Mouse (Mus musculus) forebrain, embryonic 14.5 days (tissue): Measurements from ENCODE around the gene Prss32. TPM values are rescaled to one million over a fixed set of nuclear protein-coding genes. Genes with fewer than 3 reads are reported as not detected.
"Not testable (repeated sequence)": the region's sequence is repeated elsewhere in the genome, so short reads cannot be mapped to it uniquely, and the experiment has no call there.

ENCODE experiments used
- ATAC-seq: fragments of 200-750 bp; cut with Nextera tagmentation; 2 replicates; pipeline ENCODE4 v1.8.0; 2017; ENCODE audit warnings: mild to moderate bottlenecking, moderate library complexity
- DNase-seq: peaks from one replicate; pipeline ENCODE4 v3.0.0-alpha.2; 2015; ENCODE audit warnings: low spot score
- H3K27ac ChIP-seq: fragments of 300-500 bp; sonication (generic); 2 replicates; pipeline ENCODE4 v1.5.1; 2014; ENCODE audit warnings: low read depth, mild to moderate bottlenecking, control low read depth, low read length, moderate library complexity
- H3K27me3 ChIP-seq: fragments of 300-500 bp; sonication (generic); replicated peaks from 2 replicates; pipeline ENCODE4 v1.6.1; 2014; ENCODE audit warnings: low read length, control low read depth, mixed read lengths; ENCODE audit not compliant: control insufficient read depth, insufficient read depth
- H3K36me3 ChIP-seq: fragments of 300-500 bp; sonication (generic); 2 replicates; pipeline ENCODE4 v1.6.1; 2014; ENCODE audit warnings: low read length, control low read depth; ENCODE audit not compliant: control insufficient read depth, insufficient read depth
- H3K4me1 ChIP-seq: fragments of 300-500 bp; sonication (generic); 2 replicates; pipeline ENCODE4 v1.6.1; 2014; ENCODE audit warnings: antibody characterized with exemption, low read length, control low read depth; ENCODE audit not compliant: control insufficient read depth, insufficient read depth
- H3K4me2 ChIP-seq: fragments of 300-500 bp; sonication (generic); 2 replicates; pipeline ENCODE4 v1.6.1; 2014; ENCODE audit warnings: mild to moderate bottlenecking, control low read depth, low read length
- H3K4me3 ChIP-seq: fragments of 300-500 bp; sonication (generic); 2 replicates; pipeline ENCODE4 v1.5.1; 2014; ENCODE audit warnings: low read depth, low read length, control low read depth
- H3K9ac ChIP-seq: fragments of 300-500 bp; sonication (generic); 2 replicates; pipeline ENCODE4 v1.6.1; 2014; ENCODE audit warnings: mild to moderate bottlenecking, low read length, control low read depth, moderate library complexity
- H3K9me3 ChIP-seq: fragments of 300-500 bp; sonication (generic); replicated peaks from 2 replicates; pipeline ENCODE4 v1.6.1; 2016; ENCODE audit warnings: low read length, control low read depth, mixed read lengths; ENCODE audit not compliant: control insufficient read depth
- WGBS: fragments of 180-500 bp; shearing (Covaris S2); extraction: QIAGEN DNeasy Blood & Tissue Kit; methylation state at CpG from one replicate; pipeline ENCODE4 v1.1.7; 2014; 5-methylcytosine and 5-hydroxymethylcytosine counted together
- microRNA-seq: library from miRNA; unstranded; fragments of <30 nt; microRNA quantifications from one replicate; pipeline ENCODE4, GENCODE M21; 2016
- polyA plus RNA-seq: library from polyadenylated mRNA; unstranded; fragments of >200 nt; fragmentation: Nextera tagmentation; extraction: Ambion mirVana; gene quantifications from 2 replicates; pipeline ENCODE4 v1.2.1, GENCODE M21; 2014

Prss32 gene
- polyA plus RNA-seq, 1 experiment from 2014 or later, result not detected

- Histone ChIP-seq H3K4me1 (no peaks in the 10 kb centered on the region), H3K9me3 (no peaks in the 10 kb centered on the region), H3K27ac (no peak overlapping the region), H3K4me2 (no peak overlapping the region), H3K9ac (no peak overlapping the region), H3K4me3 (no peak overlapping the region), H3K36me3 (no peaks in the 10 kb centered on the region), H3K27me3 (no peaks in the 10 kb centered on the region)
- WGBS, result 35% methylated on average over 3 of the region's 3 CpGs
- DNase-seq, result peak; percentile 51
- ATAC-seq, result peak; percentile 29; the same call in 1 of the 2 replicates
Observed at GRCm38 (mm10) chr17:23876741-23877140, 33.1 kb downstream of the Prss32 start.

- DNase-seq (peak; percentile 16), ATAC-seq (0 out of 2 replicates have a peak, but pooled peaks have one; percentile 20)
- Histone ChIP-seq H3K4me3 (no peak overlapping the region), H3K27me3 (no peaks in the 10 kb centered on the region), H3K9me3 (no peaks in the 10 kb centered on the region), H3K4me1 (no peaks in the 10 kb centered on the region), H3K36me3 (no peaks in the 10 kb centered on the region), H3K4me2 (no peak overlapping the region), H3K27ac (no peak overlapping the region), H3K9ac (no peak overlapping the region)
- WGBS, result 75% methylated on average over 2 of the region's 2 CpGs
Observed at GRCm38 (mm10) chr17:23877166-23877565, 33.5 kb downstream of the Prss32 start.

DNA sequence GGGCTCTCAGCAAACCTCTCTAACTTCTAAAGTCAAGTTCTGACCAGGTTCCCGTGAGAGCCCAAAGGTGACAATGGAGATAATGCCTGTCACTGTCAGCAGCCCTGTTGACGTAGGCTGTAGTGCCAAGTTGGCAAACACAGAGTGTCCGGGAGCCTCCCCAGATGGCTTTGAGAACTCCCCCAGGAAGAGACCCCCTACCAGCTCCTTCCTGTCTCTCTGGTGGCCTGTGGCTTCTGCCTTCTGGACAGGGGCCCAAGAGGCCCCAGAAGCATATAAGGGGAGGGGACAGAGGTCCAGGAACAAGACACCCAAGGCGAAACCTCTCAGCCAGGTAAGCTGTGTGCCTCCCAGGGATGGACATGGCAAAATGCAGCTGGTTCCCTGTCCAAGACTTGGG is 36.9 kb downstream of the Prss32 start, which contains the start of the genes Dcpp1 and Dcpp2:
Dcpp1 (plus strand) TSS at position 301 of the 400 bp plus-strand sequence.
Dcpp2 (plus strand) TSS at position 305 of the 400 bp plus-strand sequence.
- not testable (repeated sequence) for H3K4me3 ChIP-seq, H3K4me1 ChIP-seq, H3K9ac ChIP-seq, H3K27ac ChIP-seq, DNase-seq, H3K27me3 ChIP-seq, ATAC-seq, H3K9me3 ChIP-seq, H3K4me2 ChIP-seq, H3K36me3 ChIP-seq
- WGBS, result 80% methylated on average over 4 of the region's 4 CpGs

Small RNA genes within 50 kb of the gene (microRNA-seq; reads per million reads assigned to microRNA genes)
- gene Mir5125, result 0.53 reads per million

Other genes starting within 250 kb of the Prss32 start
- gene Zfp13, start 244.4 kb upstream of the Prss32 start, polyA plus RNA-seq, result 24.1 and 26.0 TPM in 2 replicates
- not detected in 2 replicates for gene Zscan10, start 243.0 kb upstream of the Prss32 start, polyA plus RNA-seq
- gene Mmp25, start 198.6 kb upstream of the Prss32 start, polyA plus RNA-seq, result 0.62 and 0.90 TPM in 2 replicates
- not detected in 2 replicates for gene Bicdl2, start 183.3 kb upstream of the Prss32 start, polyA plus RNA-seq
- gene Hcfc1r1, start 170.3 kb upstream of the Prss32 start, polyA plus RNA-seq, result 107 and 112 TPM in 2 replicates
- gene Thoc6, start 170.0 kb upstream of the Prss32 start, polyA plus RNA-seq, result 43.8 and 45.9 TPM in 2 replicates
- gene Tnfrsf12a, start 166.4 kb upstream of the Prss32 start, polyA plus RNA-seq, result 2.6 and 2.9 TPM in 2 replicates
- 0.24 and 0.25 TPM in 2 replicates for gene Cldn6, start 164.6 kb upstream of the Prss32 start, polyA plus RNA-seq
- gene Cldn9, start 159.8 kb upstream of the Prss32 start, polyA plus RNA-seq, result 1.6 and 2.3 TPM in 2 replicates
- not detected in 2 replicates for gene 1520401A03Rik, start 121.1 kb upstream of the Prss32 start, polyA plus RNA-seq
- 18.0 and 23.1 TPM in 2 replicates for gene Pkmyt1, start 117.5 kb upstream of the Prss32 start, polyA plus RNA-seq
- gene Paqr4, start 103.0 kb upstream of the Prss32 start, polyA plus RNA-seq, result 31.9 and 38.3 TPM in 2 replicates
- 0.23 and 0.25 TPM in 2 replicates for gene Kremen2, start 98.0 kb upstream of the Prss32 start, polyA plus RNA-seq
- gene Flywch1, start 72.3 kb upstream of the Prss32 start, polyA plus RNA-seq, result 129 and 143 TPM in 2 replicates
- 36.9 and 44.2 TPM in 2 replicates for gene Flywch2, start 57.8 kb upstream of the Prss32 start, polyA plus RNA-seq
- gene Srrm2, start 53.3 kb upstream of the Prss32 start, polyA plus RNA-seq, result 226 and 339 TPM in 2 replicates
- 1,202 and 1,508 TPM in 2 replicates for gene Elob, start 14.7 kb upstream of the Prss32 start, polyA plus RNA-seq
- gene Prss33, start 7.8 kb upstream of the Prss32 start, polyA plus RNA-seq, result not detected in 2 replicates
- gene Prss41, start 317 bp downstream of the Prss32 start, polyA plus RNA-seq, result 0.31 and 0.66 TPM in 2 replicates
- gene Prss21, start 24.2 kb downstream of the Prss32 start, polyA plus RNA-seq, result not detected in 2 replicates
- gene Dcpp1, start 37.0 kb downstream of the Prss32 start, polyA plus RNA-seq, result not detected in 2 replicates
- not detected in 2 replicates for gene Dcpp2, start 37.0 kb downstream of the Prss32 start, polyA plus RNA-seq
- not detected in 2 replicates for gene Dcpp3, start 73.6 kb downstream of the Prss32 start, polyA plus RNA-seq
- not detected in 2 replicates for gene Sbp, start 97.8 kb downstream of the Prss32 start, polyA plus RNA-seq
- gene Sbpl, start 111.4 kb downstream of the Prss32 start, polyA plus RNA-seq, result not detected in 2 replicates
- not detected in 2 replicates for gene Prss30, start 136.7 kb downstream of the Prss32 start, polyA plus RNA-seq
- gene Prss22, start 154.2 kb downstream of the Prss32 start, polyA plus RNA-seq, result not detected in 2 replicates
- not detected in 2 replicates for gene Prss27, start 194.3 kb downstream of the Prss32 start, polyA plus RNA-seq
- 84.3 and 87.0 TPM in 2 replicates for gene Kctd5, start 229.6 kb downstream of the Prss32 start, polyA plus RNA-seq